Mouse (Mus musculus): ENCODE measurements around the gene Tmem186. TPM values are rescaled to one million over a fixed set of nuclear protein-coding genes. Genes with fewer than 3 reads are reported as not detected.

The Tmem186 gene
- 10 to 100 TPM; 18.9 to 23.3 (median 20.1) TPM for total RNA-seq (2022)

- peak; percentile 91 for DNase-seq (ENCODE audit: low spot score)
Measured at GRCm38 (mm10) chr16:8637217-8638051, at the start of gene Tmem186, which contains the start of gene Pmm2. Tmem186 (minus strand) TSS chr16:8637712. Pmm2 (plus strand) TSS chr16:8637674.

DNA sequence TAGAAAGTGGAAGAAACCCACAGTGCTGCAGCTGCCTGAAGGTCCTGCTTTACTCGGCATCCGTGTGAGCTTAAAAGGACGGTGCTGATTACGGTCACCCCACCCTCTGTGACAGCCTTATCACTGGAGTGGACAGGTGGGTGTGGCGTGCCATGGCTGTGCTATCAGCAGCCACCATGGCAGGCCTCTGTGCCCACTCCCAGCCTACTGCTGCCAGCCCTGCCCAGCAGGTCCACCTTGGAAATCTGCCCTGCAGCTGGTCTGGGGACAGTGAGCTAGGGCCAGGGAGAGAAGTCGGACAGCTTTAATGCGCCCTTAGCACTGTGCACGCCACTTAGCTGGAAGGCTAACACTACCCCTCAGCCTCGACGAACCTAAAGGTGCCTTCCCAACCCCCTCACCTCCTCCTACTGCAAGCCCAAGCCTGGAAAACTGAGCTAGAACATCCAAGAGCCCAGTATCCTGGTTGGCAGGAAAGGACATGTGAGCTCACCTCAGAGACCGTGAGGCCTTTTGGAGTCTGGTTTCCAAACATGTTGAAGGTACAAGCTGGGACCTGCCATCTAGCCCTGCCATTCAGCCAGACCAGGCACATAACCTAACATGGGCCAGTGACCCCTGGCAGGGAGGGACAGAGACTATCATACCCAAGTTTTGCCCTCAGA, 49.5 kb upstream of the Tmem186 start:
- DNase-seq (ENCODE audit: low spot score): no peak

- peak; percentile 80 for DNase-seq (ENCODE audit: low spot score)
Measured at GRCm38 (mm10) chr16:8686121-8686870, 48.8 kb upstream of the Tmem186 start.

DNA sequence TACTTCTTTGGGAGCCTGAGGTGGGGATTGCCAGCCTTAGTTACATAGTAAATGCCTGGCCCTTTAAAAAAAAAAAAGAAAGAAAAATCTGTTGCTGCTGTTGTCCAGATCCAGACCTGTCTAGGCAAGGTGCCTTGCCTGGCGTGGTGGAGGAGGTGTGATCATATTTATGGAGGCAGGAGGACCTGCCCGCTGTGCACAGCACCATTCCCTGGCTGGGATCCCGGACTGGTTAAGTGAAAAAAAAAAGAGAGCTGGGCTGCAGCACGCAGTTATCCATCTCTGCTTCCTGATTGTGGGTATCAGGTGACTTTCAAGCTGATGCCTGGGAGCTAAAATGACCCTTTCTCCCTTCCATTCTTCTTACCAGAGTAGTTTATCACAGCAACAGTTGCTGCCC, 47.6 kb upstream of the Tmem186 start:
- DNase-seq (ENCODE audit: low spot score): no peak

DNA sequence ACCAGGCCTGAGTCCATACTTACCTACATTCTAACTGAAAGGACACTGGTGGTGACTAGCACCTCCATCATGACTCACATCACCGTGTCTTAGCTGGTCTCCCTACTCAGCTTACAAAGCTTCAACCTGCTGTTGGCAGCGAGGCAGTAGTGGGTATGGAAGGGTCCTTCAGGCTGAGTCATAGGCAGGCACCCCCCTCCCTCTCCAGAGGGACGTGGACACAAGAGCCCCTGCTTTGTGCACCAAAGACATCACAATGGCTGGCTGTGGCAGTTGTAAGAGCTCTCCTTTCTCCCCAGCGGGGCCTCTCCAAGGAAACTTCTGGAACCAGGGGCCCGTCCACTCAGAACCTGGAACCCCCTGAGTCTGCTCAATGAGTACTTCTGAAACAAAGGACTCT, 43.0 kb upstream of the Tmem186 start, which contains the start of gene Gm5767:
Gene Gm5767, plus strand, starts transcription at position 301 of the 400 bp plus-strand sequence.
- no peak for DNase-seq (ENCODE audit: low spot score)

DNA sequence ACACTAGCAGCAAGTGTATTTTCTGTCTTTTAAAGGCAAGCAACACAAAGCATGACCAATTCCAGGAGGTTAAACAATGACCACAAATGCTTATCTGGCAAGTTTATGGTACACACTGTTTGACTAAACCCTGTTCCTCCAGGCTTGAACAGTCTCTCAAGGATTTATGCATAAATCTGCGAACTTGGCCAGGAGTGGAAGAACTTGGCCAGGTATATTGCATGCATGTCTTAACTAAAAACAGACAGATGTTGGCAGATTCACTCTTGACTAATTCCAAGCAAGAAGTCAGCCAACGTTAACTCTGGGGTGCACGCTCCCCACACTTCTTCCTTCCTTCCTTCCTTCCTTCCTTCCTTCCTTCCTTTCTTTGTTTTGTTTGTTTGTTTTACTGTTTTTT, 42.3 kb upstream of the Tmem186 start:
- no peak for DNase-seq (ENCODE audit: low spot score)

- no peak for DNase-seq (ENCODE audit: low spot score)
Measured at GRCm38 (mm10) chr16:8678676-8679075, 41.2 kb upstream of the Tmem186 start.

DNA sequence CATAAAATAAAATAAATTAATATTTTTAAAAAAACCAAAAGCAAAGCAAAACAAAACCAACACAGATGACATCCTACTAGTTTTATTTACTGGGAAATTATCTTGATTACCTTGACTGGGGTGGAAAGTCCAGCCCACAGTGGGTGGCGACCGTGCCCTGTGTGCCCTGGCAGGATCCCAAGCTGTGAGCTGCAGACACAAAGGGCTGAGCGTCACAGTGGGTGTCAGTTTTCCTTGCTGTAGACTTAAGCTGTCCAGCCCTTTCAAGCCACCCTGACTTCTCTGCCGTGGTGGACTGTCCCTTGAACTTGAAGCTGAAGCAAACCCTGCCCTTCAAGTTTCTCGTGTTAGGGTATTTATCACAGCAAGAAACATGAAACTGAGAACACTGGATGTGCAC, 40.5 kb upstream of the Tmem186 start:
- DNase-seq (ENCODE audit: low spot score): no peak

DNA sequence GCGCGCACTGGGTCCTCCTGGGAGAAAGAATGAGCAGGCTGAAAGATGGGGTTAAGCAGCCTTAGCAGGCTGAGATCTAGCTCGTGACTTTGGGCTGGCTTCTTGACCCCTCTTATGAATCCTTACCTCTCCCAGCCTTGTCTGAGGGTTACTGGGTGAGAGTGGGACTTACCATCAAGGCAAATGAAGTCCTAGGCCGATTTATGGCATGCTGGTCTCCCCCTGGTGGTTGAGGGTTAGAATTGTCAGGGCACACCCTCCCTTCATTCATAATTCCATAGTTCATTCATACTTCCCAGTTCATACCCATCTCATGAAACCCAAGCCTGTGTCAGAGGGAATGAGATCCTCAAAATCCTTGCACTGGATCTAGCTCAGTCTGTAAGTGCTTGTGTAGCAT, 39.3 kb upstream of the Tmem186 start:
- no peak for DNase-seq (ENCODE audit: low spot score)

- DNase-seq (ENCODE audit: low spot score): no peak
Measured at GRCm38 (mm10) chr16:8676228-8676627, 38.7 kb upstream of the Tmem186 start.

DNA sequence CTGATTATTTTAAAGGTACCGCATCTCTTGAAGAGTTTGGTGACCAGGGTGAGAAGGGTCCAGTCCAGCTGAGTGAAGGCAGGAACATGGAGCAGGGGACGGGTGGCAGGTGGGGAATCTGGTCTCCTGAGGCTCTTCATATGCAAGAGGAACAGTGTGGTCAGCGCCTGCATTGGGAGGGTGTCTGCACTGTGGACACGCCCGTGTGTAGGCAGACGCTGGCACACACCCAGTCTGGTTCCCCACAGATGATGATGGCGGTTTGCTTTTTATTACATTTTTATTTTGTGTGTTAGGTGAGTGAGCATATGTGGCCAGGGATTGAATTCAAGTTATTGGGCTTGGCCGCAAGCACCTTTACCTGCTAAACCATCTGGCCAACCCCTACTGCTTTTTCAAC, 38.0 kb upstream of the Tmem186 start:
- no peak for DNase-seq (ENCODE audit: low spot score)

DNA sequence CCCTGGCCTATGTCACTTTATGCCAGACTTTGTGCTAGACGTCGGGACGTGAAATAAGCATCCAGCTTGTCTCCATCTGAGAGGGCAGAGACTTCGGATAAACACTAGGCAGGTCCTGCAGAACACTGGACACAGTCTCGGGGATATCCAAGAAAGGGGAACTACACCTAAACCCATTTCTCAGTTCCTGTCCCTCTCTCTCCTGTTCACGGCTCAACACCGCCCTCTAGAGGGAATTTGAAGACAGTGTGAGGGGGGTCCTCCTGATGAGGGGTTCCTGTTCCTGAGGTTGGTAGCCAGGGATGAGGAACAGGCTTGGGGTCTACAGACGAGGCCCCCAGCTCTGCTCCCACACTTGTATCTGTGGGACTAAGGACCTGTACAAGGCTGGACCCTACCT, 36.7 kb upstream of the Tmem186 start:
- peak; percentile 58 for DNase-seq (ENCODE audit: low spot score)

GRCm38 (mm10) chr16:8673343-8673742, 35.8 kb upstream of the Tmem186 start:
- DNase-seq (ENCODE audit: low spot score): no peak

DNA sequence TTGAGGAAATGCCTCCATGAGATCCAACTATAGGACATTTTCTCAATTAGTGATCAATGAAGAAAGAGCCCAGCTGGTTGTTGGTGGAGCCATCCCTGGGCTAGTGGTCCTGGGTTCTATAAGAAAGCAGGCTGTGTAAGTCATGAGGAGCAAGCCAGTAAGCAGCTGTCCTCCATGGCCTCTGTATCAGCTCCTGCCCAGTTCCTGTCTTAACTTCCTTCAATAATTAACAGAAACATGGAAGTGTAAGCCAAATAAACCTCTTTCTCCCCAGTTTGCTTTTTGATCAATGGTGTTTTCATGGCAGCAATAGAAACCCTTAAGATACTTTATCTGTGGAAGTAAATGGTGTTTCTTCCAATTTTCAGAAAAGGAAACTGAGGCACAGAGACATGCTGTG, 35.3 kb upstream of the Tmem186 start:
- no peak for DNase-seq (ENCODE audit: low spot score)

DNA sequence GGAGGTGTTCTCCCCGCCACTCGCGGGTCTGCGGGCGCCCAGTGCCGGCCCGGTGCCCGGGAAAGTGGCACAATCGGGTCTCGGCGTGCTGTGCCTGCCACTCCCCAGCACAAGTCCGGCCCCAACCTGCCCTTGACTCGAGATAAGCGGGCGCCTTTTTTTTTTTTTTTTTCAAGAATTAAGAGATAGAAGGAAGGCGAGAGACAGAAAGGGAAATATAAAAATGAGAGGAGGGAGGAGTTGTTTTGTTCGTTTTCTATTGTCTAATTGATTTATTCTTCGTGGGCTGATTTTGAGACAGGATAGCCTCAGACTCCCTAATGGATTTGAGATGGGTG, 34.8 kb upstream of the Tmem186 start:
- no peak for DNase-seq (ENCODE audit: low spot score)

- DNase-seq (ENCODE audit: low spot score): peak; percentile 93
Measured at GRCm38 (mm10) chr16:8671551-8672349, 34.2 kb upstream of the Tmem186 start, which contains the start of gene Carhsp1. Carhsp1 (minus strand) TSS chr16:8672155.

DNA sequence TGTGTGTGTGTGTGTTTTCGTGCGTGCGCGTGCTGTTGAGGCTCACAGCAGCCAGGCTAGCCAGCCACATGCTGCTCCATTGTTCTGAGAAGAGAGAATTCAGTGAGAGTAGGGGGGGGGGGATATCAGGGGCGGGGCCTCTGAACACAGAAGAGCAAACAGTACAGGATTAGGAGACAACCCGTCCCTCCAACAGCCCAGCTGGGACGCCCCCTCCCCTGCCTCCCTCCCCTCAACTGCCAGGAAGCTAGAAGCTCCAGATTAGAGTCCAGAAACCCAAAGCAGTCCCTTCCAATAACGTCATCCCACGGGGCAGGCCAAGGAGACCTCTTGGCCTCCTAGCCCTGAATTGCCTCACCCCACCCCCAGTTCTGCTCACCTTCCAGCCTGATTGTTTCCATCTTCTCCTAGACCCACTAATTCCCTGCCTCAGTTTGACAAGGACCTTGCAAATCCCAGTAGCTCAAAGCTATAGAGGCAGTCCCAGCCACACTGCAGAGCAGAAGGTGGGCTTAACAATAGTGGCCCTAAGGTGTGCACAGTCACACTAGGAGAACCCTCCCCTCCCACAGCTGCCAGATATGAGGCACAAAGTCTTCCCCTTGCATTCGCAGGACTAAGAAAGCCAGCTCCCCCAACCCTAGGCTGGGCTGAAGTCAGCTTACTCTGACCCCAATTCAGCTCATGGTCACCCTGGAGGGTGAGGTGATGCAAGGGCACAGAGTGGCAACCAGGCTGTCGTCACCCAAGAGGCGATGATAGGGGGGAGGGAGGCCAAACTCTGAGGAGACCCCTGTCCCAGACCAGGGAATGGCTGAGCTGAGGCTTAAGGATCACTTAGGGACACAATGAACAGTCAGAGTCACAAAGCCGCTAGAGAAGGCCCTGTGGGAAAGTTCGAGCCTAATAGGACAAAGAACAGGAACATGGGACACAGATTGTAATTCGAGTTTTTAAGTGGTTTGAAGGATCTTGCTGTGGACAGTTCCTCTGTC, 32.8 kb upstream of the Tmem186 start:
- DNase-seq (ENCODE audit: low spot score): no peak

DNA sequence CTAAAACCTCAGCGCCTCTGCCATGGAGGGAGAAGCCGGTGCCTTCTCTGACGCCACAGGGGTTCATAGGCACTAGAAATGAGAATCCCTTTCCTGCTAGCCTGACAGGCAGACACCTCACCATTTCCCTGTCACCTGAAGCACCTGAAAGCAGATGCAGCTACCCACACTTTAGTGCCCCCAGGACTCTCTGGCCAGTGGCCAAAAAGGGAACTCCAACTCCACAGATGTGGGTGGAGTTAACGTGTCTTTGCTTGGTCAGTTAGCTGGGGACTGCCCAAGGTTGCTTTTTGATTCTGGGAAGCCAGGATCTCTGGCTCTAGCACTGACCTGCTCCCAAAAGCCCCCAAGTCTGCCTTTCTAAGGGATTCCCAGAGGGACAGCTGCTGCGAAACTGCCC, 31.9 kb upstream of the Tmem186 start:
- DNase-seq (ENCODE audit: low spot score): no peak

GRCm38 (mm10) chr16:8668386-8668785, 30.9 kb upstream of the Tmem186 start:
- DNase-seq (ENCODE audit: low spot score): no peak

DNA sequence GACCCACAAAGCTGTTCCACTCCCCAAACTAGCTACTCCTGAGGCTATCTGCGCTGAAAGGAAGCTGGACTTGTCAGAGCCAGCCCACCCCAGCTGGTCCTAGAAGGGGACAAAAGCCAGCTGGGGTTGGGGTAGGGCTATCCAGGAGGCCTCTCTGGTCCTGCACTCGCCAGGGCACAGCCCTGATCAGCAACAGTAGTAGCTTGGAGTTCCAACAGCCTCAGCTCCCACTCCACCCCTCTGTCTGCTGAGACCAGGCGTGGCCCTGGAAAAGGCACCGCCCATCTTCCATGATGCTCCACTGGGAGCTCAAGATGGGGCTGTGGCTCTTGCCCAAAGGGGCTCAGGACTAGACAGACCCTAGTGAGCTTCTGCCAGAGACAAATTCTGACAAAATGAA, 30.3 kb upstream of the Tmem186 start:
- no peak for DNase-seq (ENCODE audit: low spot score)
